In genomic region chr10:121469625-121470024, GRCm38 (mm10) we compare ENCODE assay signal across 16 mouse cellular contexts. TPM values are rescaled to one million over a fixed set of nuclear protein-coding genes. Genes with fewer than 3 reads are reported as not detected.
DNase-seq lines count a peak whose midpoint lies in the region; ATAC-seq lines count a peak whose summit lies in the region.
"Had no signal": no experiment of that assay in that cellular context is flagged by ENCODE, and none has a peak within 500 bp of the region (broad histone marks: within the 10 kb centered on the region; RNA-seq: fewer than 3 reads in every experiment).

No protein-coding gene starts in this region.

- H3K36me3 ChIP-seq in limb, embryonic 11.5 days (ENCODE audit: control insufficient read depth, insufficient read depth, low read length) = no peaks in the 10 kb centered on the region
- H3K36me3 ChIP-seq in limb, embryonic 10.5 days = no peaks in the 10 kb centered on the region
- H3K36me3 ChIP-seq in embryonic facial prominence, embryonic 13.5 days = no peaks in the 10 kb centered on the region
- H3K36me3 ChIP-seq in liver, embryonic 13.5 days = no peaks in the 10 kb centered on the region
- no peaks in the 10 kb centered on the region for H3K36me3 ChIP-seq in stomach, embryonic 16.5 days (ENCODE audit: control insufficient read depth, insufficient read depth, low read length)
- H3K36me3 ChIP-seq: forebrain, embryonic 15.5 days; midbrain, embryonic 13.5 days had no signal

- ATAC-seq in limb, embryonic 11.5 days (ENCODE audit: insufficient number of reproducible peaks, low FRiP score, low TSS enrichment, low read depth) = no peak
- no peak for ATAC-seq in embryonic facial prominence, embryonic 13.5 days (ENCODE audit: insufficient number of reproducible peaks, insufficient read depth, low FRiP score, low TSS enrichment, low read depth)
- ATAC-seq in liver, embryonic 13.5 days (ENCODE audit: low read depth) = 0 out of 2 replicates have a peak, but pooled peaks have one; percentile 13
- no peak for ATAC-seq in stomach, embryonic 16.5 days (ENCODE audit: insufficient read depth, low FRiP score)
- ATAC-seq: forebrain, embryonic 15.5 days; hindbrain, embryonic 16.5 days; midbrain, embryonic 13.5 days had no signal

- peak; percentile 40 for DNase-seq in limb, embryonic 11.5 days (ENCODE audit: low spot score)
- DNase-seq in limb, embryonic 10.5 days (ENCODE audit: low spot score) = no peak
- no peak for DNase-seq in liver, embryonic 13.5 days
- DNase-seq in B cell, adult 2 months = no peak
- DNase-seq in kidney, postnatal 10 days = no peak
- DNase-seq: adrenal gland, adult 8-10 months; cerebellum, adult 2 months; heart, adult 11 months; heart, postnatal 14 days; kidney, adult 9 months; spleen, adult 18-20 months had no signal

- H3K4me2 ChIP-seq in limb, embryonic 11.5 days (ENCODE audit: low read depth, severe bottlenecking) = no peak overlapping the region
- H3K4me2 ChIP-seq in embryonic facial prominence, embryonic 13.5 days = no peak overlapping the region
- peak overlapping the region; percentile 38 for H3K4me2 ChIP-seq in liver, embryonic 13.5 days
- no peak overlapping the region; the same call in 1 of the 2 replicates for H3K4me2 ChIP-seq in stomach, embryonic 16.5 days (ENCODE audit: low read depth, low read length)
- H3K4me2 ChIP-seq: forebrain, embryonic 15.5 days; midbrain, embryonic 13.5 days had no signal

- H3K9me3 ChIP-seq in limb, embryonic 11.5 days (ENCODE audit: control insufficient read depth, low read length) = no peaks in the 10 kb centered on the region
- no peaks in the 10 kb centered on the region for H3K9me3 ChIP-seq in limb, embryonic 10.5 days (replicated peaks)
- H3K9me3 ChIP-seq in embryonic facial prominence, embryonic 13.5 days = no peaks in the 10 kb centered on the region
- H3K9me3 ChIP-seq in liver, embryonic 13.5 days (replicated peaks) = no peaks in the 10 kb centered on the region
- no peaks in the 10 kb centered on the region for H3K9me3 ChIP-seq in stomach, embryonic 16.5 days (replicated peaks; ENCODE audit: control insufficient read depth, low read length)
- H3K9me3 ChIP-seq: forebrain, embryonic 15.5 days; midbrain, embryonic 13.5 days had no signal

- no peaks in the 10 kb centered on the region for H3K27me3 ChIP-seq in limb, embryonic 11.5 days (ENCODE audit: control insufficient read depth, insufficient read depth, low read length)
- no peaks in the 10 kb centered on the region for H3K27me3 ChIP-seq in limb, embryonic 10.5 days (ENCODE audit: low read depth, poor library complexity, severe bottlenecking)
- no peaks in the 10 kb centered on the region for H3K27me3 ChIP-seq in embryonic facial prominence, embryonic 13.5 days
- peaks cover 6% of the 10 kb centered on the region; the same call in 1 of the 2 replicates for H3K27me3 ChIP-seq in liver, embryonic 13.5 days
- no peaks in the 10 kb centered on the region for H3K27me3 ChIP-seq in stomach, embryonic 16.5 days (ENCODE audit: control insufficient read depth, insufficient read depth, low read length)

- H3K27ac ChIP-seq in limb, embryonic 11.5 days (replicated peaks; ENCODE audit: low read depth, low read length) = no peak overlapping the region
- H3K27ac ChIP-seq in limb, embryonic 10.5 days = no peak overlapping the region
- peak overlapping the region; percentile 80; the same call in 1 of the 2 replicates for H3K27ac ChIP-seq in embryonic facial prominence, embryonic 13.5 days
- no peak overlapping the region for H3K27ac ChIP-seq in liver, embryonic 13.5 days
- 0 out of 2 replicates have a peak overlapping the region, but pooled peaks have one; percentile 11 for H3K27ac ChIP-seq in stomach, embryonic 16.5 days (ENCODE audit: low read length)
- H3K27ac ChIP-seq: forebrain, embryonic 15.5 days; midbrain, embryonic 13.5 days had no signal

- WGBS in limb, embryonic 11.5 days = 50% methylated on average over 3 of the region's 3 CpGs
- 53% methylated on average over 3 of the region's 3 CpGs for WGBS in limb, embryonic 10.5 days
- WGBS in embryonic facial prominence, embryonic 13.5 days = 42% methylated on average over 3 of the region's 3 CpGs
- 6% methylated on average over 3 of the region's 3 CpGs for WGBS in liver, embryonic 13.5 days (ENCODE audit: insufficient replicate concordance)
- 38% methylated on average over 3 of the region's 3 CpGs for WGBS in stomach, embryonic 16.5 days

- H3K4me1 ChIP-seq in limb, embryonic 11.5 days (ENCODE audit: control insufficient read depth, insufficient read depth, low read length) = peaks cover 50% of the 10 kb centered on the region
- peaks cover 78% of the 10 kb centered on the region for H3K4me1 ChIP-seq in limb, embryonic 10.5 days
- H3K4me1 ChIP-seq in embryonic facial prominence, embryonic 13.5 days = peaks cover 81% of the 10 kb centered on the region
- H3K4me1 ChIP-seq in liver, embryonic 13.5 days (replicated peaks) = peaks cover 81% of the 10 kb centered on the region
- H3K4me1 ChIP-seq in stomach, embryonic 16.5 days (ENCODE audit: control insufficient read depth, insufficient read depth, low read length) = peaks cover 65% of the 10 kb centered on the region

- no peak overlapping the region for H3K4me3 ChIP-seq in limb, embryonic 11.5 days (ENCODE audit: low read depth, low read length)
- no peak overlapping the region for H3K4me3 ChIP-seq in limb, embryonic 10.5 days
- no peak overlapping the region for H3K4me3 ChIP-seq in embryonic facial prominence, embryonic 13.5 days
- H3K4me3 ChIP-seq in liver, embryonic 13.5 days (replicated peaks) = no peak overlapping the region
- H3K4me3 ChIP-seq in stomach, embryonic 16.5 days (replicated peaks; ENCODE audit: low read length) = no peak overlapping the region
- H3K4me3 ChIP-seq: forebrain, embryonic 15.5 days; midbrain, embryonic 13.5 days had no signal

- H3K9ac ChIP-seq in limb, embryonic 11.5 days (ENCODE audit: low read length) = no peak overlapping the region
- H3K9ac ChIP-seq in embryonic facial prominence, embryonic 13.5 days = no peak overlapping the region
- no peak overlapping the region for H3K9ac ChIP-seq in liver, embryonic 13.5 days
- H3K9ac ChIP-seq in stomach, embryonic 16.5 days (ENCODE audit: low read length) = no peak overlapping the region
- H3K9ac ChIP-seq: forebrain, embryonic 15.5 days; midbrain, embryonic 13.5 days had no signal

RNA-seq across cellular contexts. Expression of gene Rassf3, which starts 6.5 kb away (rescaled TPM):
- polyA plus RNA-seq in limb, embryonic 11.5 days (2014; fragmentation: Nextera tagmentation; extraction: Ambion mirVana) = 16.5 and 17.2 TPM in 2 replicates
- 18.0 and 21.1 TPM in 2 replicates for polyA plus RNA-seq in limb, embryonic 10.5 days (2016; fragmentation: Nextera tagmentation; extraction: Ambion mirVana)
- polyA plus RNA-seq in embryonic facial prominence, embryonic 13.5 days (2015; fragmentation: Nextera tagmentation; extraction: Ambion mirVana) = 17.7 and 20.8 TPM in 2 replicates
- polyA plus RNA-seq in liver, embryonic 13.5 days (2015; fragmentation: Nextera tagmentation; extraction: Ambion mirVana) = 7.4 and 9.5 TPM in 2 replicates
- 21.3 and 22.0 TPM in 2 replicates for polyA plus RNA-seq in stomach, embryonic 16.5 days (2015; fragmentation: Nextera tagmentation; extraction: Ambion mirVana)

Comparison
In these comparisons a context has a peak if more than half of its experiments do, and no peak if none do; other contexts are left out.
1. H3K27ac ChIP-seq: peak in embryonic facial prominence, embryonic 13.5 days (single experiment) and stomach, embryonic 16.5 days (single experiment); none in limb, embryonic 11.5 days (single experiment), limb, embryonic 10.5 days (single experiment) and liver, embryonic 13.5 days (single experiment).